Mouse (Mus musculus) forebrain, postnatal 0 days (tissue): ENCODE data around the gene Card19. TPM values are rescaled to one million over a fixed set of nuclear protein-coding genes. Genes with fewer than 3 reads are reported as not detected.

Source experiments
- ATAC-seq: fragments of 200-750 bp; cut with Nextera tagmentation; 2 replicates; pipeline ENCODE4 v1.8.0; 2017; ENCODE audit warnings: mild to moderate bottlenecking, moderate library complexity
- DNase-seq: peaks from one replicate; pipeline ENCODE4 v3.0.0-alpha.2; 2015
- H3K27ac ChIP-seq: fragments of 300-500 bp; sonication (generic); 2 replicates; pipeline ENCODE4 v1.5.1; 2014; ENCODE audit warnings: low read depth, mild to moderate bottlenecking, antibody characterized with exemption, low read length, moderate library complexity, mixed read lengths
- H3K27me3 ChIP-seq: fragments of 300-500 bp; sonication (generic); 2 replicates; pipeline ENCODE4 v1.6.1; 2014; ENCODE audit warnings: mild to moderate bottlenecking, low read length, mixed read lengths; ENCODE audit not compliant: insufficient read depth
- H3K36me3 ChIP-seq: fragments of 300-500 bp; sonication (generic); 2 replicates; pipeline ENCODE4 v1.6.1; 2014; ENCODE audit warnings: mild to moderate bottlenecking, moderate library complexity; ENCODE audit not compliant: insufficient read depth
- H3K4me1 ChIP-seq: fragments of 300-500 bp; sonication (generic); 2 replicates; pipeline ENCODE4 v1.6.1; 2014; ENCODE audit warnings: antibody characterized with exemption; ENCODE audit not compliant: insufficient read depth
- H3K4me2 ChIP-seq: fragments of 300-500 bp; sonication (generic); 2 replicates; pipeline ENCODE4 v1.6.1; 2014; ENCODE audit warnings: low read depth, mild to moderate bottlenecking, moderate library complexity
- H3K4me3 ChIP-seq: fragments of 300-500 bp; sonication (generic); 2 replicates; pipeline ENCODE4 v1.5.1; 2014; ENCODE audit warnings: low read depth, low read length, mixed read lengths
- H3K9ac ChIP-seq: fragments of 300-500 bp; sonication (generic); 2 replicates; pipeline ENCODE4 v1.6.1; 2014; ENCODE audit warnings: mild to moderate bottlenecking
- H3K9me3 ChIP-seq: fragments of 300-500 bp; sonication (generic); 2 replicates; pipeline ENCODE4 v1.6.1; 2016; ENCODE audit warnings: low read length
- CTCF ChIP-seq: sonication (generic); IDR thresholded peaks from 2 replicates; pipeline ENCODE4 v1.5.1; 2016; ENCODE audit warnings: antibody characterized with exemption, control low read depth, low read depth
- WGBS: fragments of 180-500 bp; shearing (Covaris S2); extraction: QIAGEN DNeasy Blood & Tissue Kit; methylation state at CpG from one replicate; pipeline ENCODE4 v1.1.7; 2014; 5-methylcytosine and 5-hydroxymethylcytosine counted together
- polyA plus RNA-seq: library from polyadenylated mRNA; unstranded; fragments of >200 nt; fragmentation: Nextera tagmentation; extraction: Ambion mirVana; gene quantifications from 2 replicates; pipeline ENCODE4 v1.2.1, GENCODE M21; 2015
- total RNA-seq: library from RNA; depleted of rRNA; stranded (reverse); fragments of >200 nt; gene quantifications from 2 replicates; pipeline ENCODE4 v1.2.3, GENCODE M21; 2014

Gene Card19
- total and polyA plus RNA-seq, 2 experiments from 2014 or later, result 14.9 to 32.0 TPM

DNA sequence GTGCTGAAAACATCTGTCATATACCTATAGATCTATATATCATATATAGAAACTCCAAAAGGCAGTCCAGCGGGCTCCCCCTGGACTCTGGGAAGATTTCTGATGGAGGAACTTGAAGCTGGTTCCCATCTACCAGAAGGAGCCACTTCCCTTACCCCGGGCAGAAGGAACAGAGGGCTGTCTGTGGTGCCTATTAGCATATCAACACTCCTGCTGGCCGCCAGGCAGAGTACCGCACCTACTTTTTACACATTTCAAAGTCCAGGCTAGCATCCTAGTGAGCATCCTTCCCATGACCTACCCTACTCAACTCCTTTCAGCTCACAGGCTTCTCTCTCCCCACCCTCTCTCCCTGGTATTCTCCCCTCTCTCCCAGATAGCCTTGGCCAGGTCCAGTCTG lies 9.8 kb upstream of the Card19 start:
- no peaks in the 10 kb centered on the region for H3K9me3 ChIP-seq
- ATAC-seq (no peak), DNase-seq (no peak)
- no peak overlapping the region for H3K4me3 ChIP-seq
- no peaks in the 10 kb centered on the region for H3K4me1 ChIP-seq
- no peak overlapping the region for H3K27ac ChIP-seq
- no peaks in the 10 kb centered on the region for H3K27me3 ChIP-seq
- no peak for TF ChIP-seq CTCF
- no peak overlapping the region for H3K9ac ChIP-seq
- no peaks in the 10 kb centered on the region for H3K36me3 ChIP-seq
- H3K4me2 ChIP-seq, result no peak overlapping the region
- WGBS, result 44% methylated on average over 4 of the region's 4 CpGs

- 73% methylated on average over 3 of the region's 3 CpGs for WGBS
These were observed 9.3 kb upstream of the Card19 start for GRCm38 (mm10) chr13:49225159-49225558.

GRCm38 (mm10) chr13:49224729-49225128 lies 8.9 kb upstream of the Card19 start:
- H3K9me3 ChIP-seq, result no peaks in the 10 kb centered on the region
- WGBS, result 32% methylated on average over 6 of the region's 6 CpGs
- no peak overlapping the region for H3K4me3 ChIP-seq
- no peak for TF ChIP-seq CTCF
- H3K27ac ChIP-seq, result no peak overlapping the region
- no peak for DNase-seq
- H3K36me3 ChIP-seq, result no peaks in the 10 kb centered on the region
- H3K9ac ChIP-seq, result no peak overlapping the region
- no peak overlapping the region for H3K4me2 ChIP-seq
- no peak for ATAC-seq
- no peaks in the 10 kb centered on the region for H3K27me3 ChIP-seq
- H3K4me1 ChIP-seq, result no peaks in the 10 kb centered on the region

More at GRCm38 (mm10) chr13:49225159-49225558, 9.3 kb upstream of the Card19 start:
- Histone ChIP-seq H3K4me1 (no peaks in the 10 kb centered on the region), H3K9me3 (no peaks in the 10 kb centered on the region), H3K9ac (no peak overlapping the region), H3K4me2 (no peak overlapping the region), H3K4me3 (no peak overlapping the region), H3K36me3 (no peaks in the 10 kb centered on the region), H3K27me3 (no peaks in the 10 kb centered on the region), H3K27ac (no peak overlapping the region)
- ATAC-seq (no peak), DNase-seq (no peak)
- TF ChIP-seq CTCF, result no peak

- TF ChIP-seq CTCF, result no peak
- Histone ChIP-seq H3K4me3 (no peak overlapping the region), H3K9me3 (no peaks in the 10 kb centered on the region), H3K4me2 (no peak overlapping the region), H3K36me3 (no peaks in the 10 kb centered on the region), H3K27ac (no peak overlapping the region), H3K4me1 (no peaks in the 10 kb centered on the region), H3K9ac (no peak overlapping the region), H3K27me3 (no peaks in the 10 kb centered on the region)
- DNase-seq, result peak; percentile 26
- peak; percentile 63 for ATAC-seq
- WGBS, result 17% methylated on average over 10 of the region's 10 CpGs
These were observed 8.5 kb upstream of the Card19 start for GRCm38 (mm10) chr13:49224314-49224713.

DNA sequence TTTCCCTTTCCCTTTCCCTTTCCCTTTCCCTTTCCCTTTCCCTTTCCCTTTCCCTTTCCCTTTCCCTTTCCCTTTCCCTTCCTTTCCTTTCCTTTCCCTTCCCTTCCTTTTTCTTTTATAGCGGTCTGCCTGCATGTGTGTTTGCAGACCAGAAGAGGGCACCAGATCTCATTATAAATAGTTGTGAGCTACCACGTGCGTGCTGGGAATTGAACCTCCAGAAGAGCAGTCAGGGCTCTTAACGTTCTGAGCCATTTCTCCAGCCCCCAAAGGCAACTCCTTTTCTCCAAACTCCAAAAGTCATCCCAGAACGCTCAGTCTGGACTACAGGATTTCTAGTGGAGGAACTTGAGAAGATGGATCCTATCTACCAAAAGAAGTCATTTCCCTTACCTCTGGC lies 5.1 kb upstream of the Card19 start:
- WGBS, result 31% methylated on average over 5 of the region's 5 CpGs
- no peak overlapping the region for H3K9ac ChIP-seq

GRCm38 (mm10) chr13:49219367-49219766 lies 3.5 kb upstream of the Card19 start:
- Histone ChIP-seq H3K4me2 (no peak overlapping the region), H3K36me3 (no peaks in the 10 kb centered on the region), H3K4me1 (peaks cover 6% of the 10 kb centered on the region; the same call in 1 of the 2 replicates), H3K9ac (no peak overlapping the region), H3K4me3 (no peak overlapping the region), H3K27me3 (no peaks in the 10 kb centered on the region), H3K9me3 (no peaks in the 10 kb centered on the region), H3K27ac (no peak overlapping the region)
- WGBS, result 76% methylated on average over 4 of the region's 4 CpGs
- no peak for TF ChIP-seq CTCF
- DNase-seq (no peak), ATAC-seq (no peak)

More for the DNA sequence above, 5.1 kb upstream of the Card19 start:
- Histone ChIP-seq H3K27me3 (no peaks in the 10 kb centered on the region), H3K4me3 (no peak overlapping the region), H3K36me3 (no peaks in the 10 kb centered on the region), H3K27ac (no peak overlapping the region), H3K9me3 (no peaks in the 10 kb centered on the region), H3K4me1 (no peaks in the 10 kb centered on the region), H3K4me2 (no peak overlapping the region)
- ATAC-seq (no peak), DNase-seq (no peak)
- no peak for TF ChIP-seq CTCF

- no peak overlapping the region for H3K9ac ChIP-seq
- no peaks in the 10 kb centered on the region for H3K27me3 ChIP-seq
- no peaks in the 10 kb centered on the region for H3K9me3 ChIP-seq
- peaks cover 6% of the 10 kb centered on the region; the same call in 1 of the 2 replicates for H3K4me1 ChIP-seq
- DNase-seq (no peak), ATAC-seq (no peak)
- H3K27ac ChIP-seq, result no peak overlapping the region
- H3K4me3 ChIP-seq, result no peak overlapping the region
- H3K4me2 ChIP-seq, result no peak overlapping the region
- 19% methylated on average over 3 of the region's 3 CpGs for WGBS
- TF ChIP-seq CTCF, result no peak
- no peaks in the 10 kb centered on the region for H3K36me3 ChIP-seq
These were observed 2.8 kb upstream of the Card19 start for GRCm38 (mm10) chr13:49218651-49219050.
